Comparison of ENCODE assay signal across 7 mouse cellular contexts in genomic region chr2:128428154-128428553, GRCm38 (mm10).
DNase-seq lines count a peak whose midpoint lies in the region; ATAC-seq lines count a peak whose summit lies in the region.

No protein-coding gene starts in this region.

- H3K4me2 ChIP-seq in midbrain, embryonic 11.5 days: no peak overlapping the region
- H3K4me2 ChIP-seq in midbrain, embryonic 15.5 days: no peak overlapping the region
- peak overlapping the region; percentile 59 for H3K4me2 ChIP-seq in heart, embryonic 16.5 days (ENCODE audit: low read depth, low read length)

- intact Hi-C loops in left cerebral cortex, postnatal 25 days (cut with DNase I): no loop called here

- peaks cover 55% of the 10 kb centered on the region for H3K79me2 ChIP-seq in macrophage (ENCODE audit: inconsistent target)

- WGBS in midbrain, embryonic 11.5 days: 8% methylated on average over 7 of the region's 7 CpGs
- 10% methylated on average over 7 of the region's 7 CpGs for WGBS in midbrain, embryonic 15.5 days
- 14% methylated on average over 7 of the region's 7 CpGs for WGBS in heart, embryonic 16.5 days
- WGBS in macrophage (ENCODE audit: missing documents): 0% methylated on average over 7 of the region's 7 CpGs

- H3K36me3 ChIP-seq in midbrain, embryonic 11.5 days (ENCODE audit: control insufficient read depth, insufficient read depth, low read length): no peaks in the 10 kb centered on the region
- H3K36me3 ChIP-seq in midbrain, embryonic 15.5 days (replicated peaks): no peaks in the 10 kb centered on the region
- H3K36me3 ChIP-seq in heart, embryonic 16.5 days (ENCODE audit: control insufficient read depth, insufficient read depth): no peaks in the 10 kb centered on the region
- no peaks in the 10 kb centered on the region for H3K36me3 ChIP-seq in macrophage (ENCODE audit: inconsistent target)

- H3K27ac ChIP-seq in midbrain, embryonic 11.5 days (ENCODE audit: low read depth, low read length): no peak overlapping the region
- H3K27ac ChIP-seq in midbrain, embryonic 15.5 days: no peak overlapping the region
- peak overlapping the region; percentile 81 for H3K27ac ChIP-seq in heart, embryonic 16.5 days (ENCODE audit: low read length)
- H3K27ac ChIP-seq in macrophage: peak overlapping the region; percentile 95

- ATAC-seq in midbrain, embryonic 11.5 days (ENCODE audit: low FRiP score): no peak
- no peak for ATAC-seq in midbrain, embryonic 15.5 days (replicated peaks)
- no peak for ATAC-seq in heart, embryonic 16.5 days (replicated peaks; ENCODE audit: extremely low read depth, insufficient read depth, low FRiP score)

- H3K4me1 ChIP-seq in midbrain, embryonic 11.5 days (ENCODE audit: control insufficient read depth, insufficient read depth, low read length): no peaks in the 10 kb centered on the region
- H3K4me1 ChIP-seq in midbrain, embryonic 15.5 days: no peaks in the 10 kb centered on the region
- peaks cover 27% of the 10 kb centered on the region for H3K4me1 ChIP-seq in heart, embryonic 16.5 days (ENCODE audit: control insufficient read depth, insufficient read depth, low read length)

- H3K9me3 ChIP-seq in midbrain, embryonic 11.5 days (ENCODE audit: control insufficient read depth, low read length): no peaks in the 10 kb centered on the region
- no peaks in the 10 kb centered on the region for H3K9me3 ChIP-seq in midbrain, embryonic 15.5 days
- H3K9me3 ChIP-seq in heart, embryonic 16.5 days (replicated peaks; ENCODE audit: control insufficient read depth, low read length): no peaks in the 10 kb centered on the region

- H3K4me3 ChIP-seq in midbrain, embryonic 11.5 days (ENCODE audit: low read depth, low read length): no peak overlapping the region
- no peak overlapping the region for H3K4me3 ChIP-seq in midbrain, embryonic 15.5 days
- H3K4me3 ChIP-seq in heart, embryonic 16.5 days (ENCODE audit: low read length): peak overlapping the region; percentile 47
- H3K4me3 ChIP-seq in macrophage (ENCODE audit: inconsistent target): peak overlapping the region; percentile 70

- DNase-seq in midbrain, embryonic 11.5 days (ENCODE audit: low spot score, missing footprints): peak; percentile 82
- peak; percentile 51 for DNase-seq in adipocyte (ENCODE audit: low spot score)
- no peak for DNase-seq in cerebellum, adult 9-10 months
- no peak for DNase-seq in left cerebral cortex, postnatal 25 days (ENCODE audit: low spot score in 2 of 2)

- no peak overlapping the region for H3K9ac ChIP-seq in midbrain, embryonic 11.5 days (ENCODE audit: low read length)
- no peak overlapping the region for H3K9ac ChIP-seq in midbrain, embryonic 15.5 days
- H3K9ac ChIP-seq in heart, embryonic 16.5 days (ENCODE audit: low read length): peak overlapping the region; percentile 59

- H3K27me3 ChIP-seq in midbrain, embryonic 11.5 days (ENCODE audit: control insufficient read depth, insufficient read depth, low read length): no peaks in the 10 kb centered on the region
- no peaks in the 10 kb centered on the region for H3K27me3 ChIP-seq in midbrain, embryonic 15.5 days (replicated peaks)
- no peaks in the 10 kb centered on the region for H3K27me3 ChIP-seq in heart, embryonic 16.5 days (ENCODE audit: control insufficient read depth, insufficient read depth, low read length)

Comparison
In these comparisons a context has a peak if more than half of its experiments do, and no peak if none do; other contexts are left out.
1. DNase-seq: peak in midbrain, embryonic 11.5 days (single experiment) and adipocyte (single experiment); none in cerebellum, adult 9-10 months (single experiment) and left cerebral cortex, postnatal 25 days (0 of 2).
2. H3K27ac ChIP-seq: peak in heart, embryonic 16.5 days (single experiment) and macrophage (single experiment); none in midbrain, embryonic 11.5 days (single experiment) and midbrain, embryonic 15.5 days (single experiment).
3. H3K4me3 ChIP-seq: peak in heart, embryonic 16.5 days (single experiment) and macrophage (single experiment); none in midbrain, embryonic 11.5 days (single experiment) and midbrain, embryonic 15.5 days (single experiment).